Comparison of ENCODE assay signal across 9 mouse cellular contexts in genomic region chr6:75602536-75603279, GRCm38 (mm10).
DNase-seq lines count a peak whose midpoint lies in the region; ATAC-seq and TF ChIP-seq lines count a peak whose summit lies in the region.
"Had no signal": no experiment of that assay in that cellular context is flagged by ENCODE, and none has a peak within 500 bp of the region (broad histone marks: within the 10 kb centered on the region; RNA-seq: fewer than 3 reads in every experiment).

No protein-coding gene starts in this region.

- DNase-seq in neural tube, embryonic 11.5 days (ENCODE audit: low spot score): peak; percentile 9
- no peak for DNase-seq in neural tube, embryonic 10.5 days (ENCODE audit: extremely low spot score, low spot score)
- DNase-seq in embryo, embryonic 11 days: peak; percentile 34
- peak; percentile 3 for DNase-seq in skeletal muscle tissue, adult 2 months (ENCODE audit: low read depth, low spot score)
- no peak for DNase-seq in thymus, adult 2 months
- DNase-seq in spleen, postnatal 4 days (ENCODE audit: low spot score in 2 of 2): no peak
- DNase-seq in ovary, adult 18-20 months (ENCODE audit: low spot score): no peak

- no peaks in the 10 kb centered on the region for H3K9me3 ChIP-seq in neural tube, embryonic 11.5 days (ENCODE audit: control insufficient read depth, low read length)
- H3K9me3 ChIP-seq in hindbrain, embryonic 16.5 days (ENCODE audit: control insufficient read depth, low read length): no peaks in the 10 kb centered on the region
- H3K9me3 ChIP-seq: limb, embryonic 15.5 days had no signal

- no peak; the same call in 1 of the 2 replicates for ATAC-seq in neural tube, embryonic 11.5 days (ENCODE audit: insufficient read depth, low FRiP score, low TSS enrichment)
- peak; percentile 92 for ATAC-seq in hindbrain, embryonic 16.5 days

- H3K36me3 ChIP-seq in neural tube, embryonic 11.5 days (ENCODE audit: control insufficient read depth, insufficient read depth, low read length): no peaks in the 10 kb centered on the region
- no peaks in the 10 kb centered on the region for H3K36me3 ChIP-seq in hindbrain, embryonic 16.5 days (ENCODE audit: control insufficient read depth, insufficient read depth, low read length)
- H3K36me3 ChIP-seq in thymus, adult 2 months (ENCODE audit: control insufficient read depth, insufficient read depth, low read length): no peaks in the 10 kb centered on the region
- H3K36me3 ChIP-seq: limb, embryonic 15.5 days had no signal

- no peak for TF ChIP-seq POLR2A in thymus, adult 2 months (IDR thresholded peaks at IDR 0.05; ENCODE audit: control insufficient read depth, extremely low read depth, insufficient read depth, low read length, poor library complexity)

- TF ChIP-seq CTCF in thymus, adult 2 months (IDR thresholded peaks at IDR 0.05; ENCODE audit: borderline replicate concordance, control insufficient read depth, extremely low read depth, insufficient read depth, low read length, poor library complexity): no peak

- 9% methylated on average over 11 of the region's 11 CpGs for WGBS in neural tube, embryonic 11.5 days
- 8% methylated on average over 11 of the region's 11 CpGs for WGBS in hindbrain, embryonic 16.5 days
- WGBS in thymus, adult 2 months: 37% methylated on average over 11 of the region's 11 CpGs

- no peaks in the 10 kb centered on the region for H3K4me1 ChIP-seq in neural tube, embryonic 11.5 days (ENCODE audit: control insufficient read depth, insufficient read depth, low read length)
- H3K4me1 ChIP-seq in hindbrain, embryonic 16.5 days (ENCODE audit: control insufficient read depth, insufficient read depth, low read depth, low read length): peaks cover 4% of the 10 kb centered on the region; the same call in 1 of the 2 replicates
- H3K4me1 ChIP-seq in thymus, adult 2 months (replicated peaks; ENCODE audit: control insufficient read depth, insufficient read depth, low read length): no peaks in the 10 kb centered on the region
- H3K4me1 ChIP-seq: limb, embryonic 15.5 days had no signal

- no peaks in the 10 kb centered on the region for H3K27me3 ChIP-seq in neural tube, embryonic 11.5 days (ENCODE audit: control insufficient read depth, insufficient read depth, low read length)
- no peaks in the 10 kb centered on the region for H3K27me3 ChIP-seq in hindbrain, embryonic 16.5 days (replicated peaks; ENCODE audit: control insufficient read depth, insufficient read depth, low read length)
- H3K27me3 ChIP-seq in thymus, adult 2 months (ENCODE audit: control insufficient read depth, insufficient read depth, low read length): no peaks in the 10 kb centered on the region
- H3K27me3 ChIP-seq: limb, embryonic 15.5 days had no signal

- H3K9ac ChIP-seq in neural tube, embryonic 11.5 days (ENCODE audit: low read length): no peak overlapping the region
- H3K9ac ChIP-seq in hindbrain, embryonic 16.5 days (ENCODE audit: low read depth, low read length): peak overlapping the region; percentile 31; the same call in 1 of the 2 replicates
- H3K9ac ChIP-seq: limb, embryonic 15.5 days had no signal

- H3K4me2 ChIP-seq in neural tube, embryonic 11.5 days (ENCODE audit: low read depth): no peak overlapping the region
- H3K4me2 ChIP-seq in hindbrain, embryonic 16.5 days (ENCODE audit: low read length): peak overlapping the region; percentile 37
- H3K4me2 ChIP-seq: limb, embryonic 15.5 days had no signal

- H3K4me3 ChIP-seq in neural tube, embryonic 11.5 days (ENCODE audit: low read depth, low read length): no peak overlapping the region
- H3K4me3 ChIP-seq in hindbrain, embryonic 16.5 days (ENCODE audit: low read length): no peak overlapping the region
- no peak overlapping the region for H3K4me3 ChIP-seq in thymus, adult 2 months (ENCODE audit: control insufficient read depth, insufficient read depth, low read length)
- H3K4me3 ChIP-seq: limb, embryonic 15.5 days had no signal

- H3K27ac ChIP-seq in neural tube, embryonic 11.5 days (ENCODE audit: low read depth, low read length): no peak overlapping the region
- H3K27ac ChIP-seq in hindbrain, embryonic 16.5 days (ENCODE audit: low read depth, low read length): no peak overlapping the region
- no peak overlapping the region for H3K27ac ChIP-seq in thymus, adult 2 months (ENCODE audit: control insufficient read depth, insufficient read depth, low read length)
- H3K27ac ChIP-seq: limb, embryonic 15.5 days had no signal

Comparison
In these comparisons a context has a peak if more than half of its experiments do, and no peak if none do; other contexts are left out.
1. DNase-seq: peak in neural tube, embryonic 11.5 days (single experiment), embryo, embryonic 11 days (single experiment) and skeletal muscle tissue, adult 2 months (single experiment); none in neural tube, embryonic 10.5 days (single experiment), thymus, adult 2 months (single experiment), spleen, postnatal 4 days (0 of 2) and ovary, adult 18-20 months (single experiment).